Mouse (Mus musculus) heart, postnatal 14 days (tissue): ENCODE measurements around the gene Gimap7. TPM values are rescaled to one million over a fixed set of nuclear protein-coding genes. Genes with fewer than 3 reads are reported as not detected.
A peak's percentile ranks its signal among the peaks of the same experiment; 100 is the strongest.

Experiments
- DNase-seq, 2 experiments: peaks; one replicate each; pipeline ENCODE4 v3.0.0; 2021 to 2022
- intact Hi-C: fragments of 180-260 bp; cut with DNase I; formaldehyde crosslinking; loops from one replicate; pipeline ENCODE4 v1.15.1; 2025
- total RNA-seq, 2 experiments: library from RNA; stranded (reverse); gene quantifications; 2 replicates each; pipeline ENCODE4 v1.2.3; 2021

Gimap7 gene
- total RNA-seq, 2 experiments from 2014 or later: 0.22 to 0.24 TPM

DNA sequence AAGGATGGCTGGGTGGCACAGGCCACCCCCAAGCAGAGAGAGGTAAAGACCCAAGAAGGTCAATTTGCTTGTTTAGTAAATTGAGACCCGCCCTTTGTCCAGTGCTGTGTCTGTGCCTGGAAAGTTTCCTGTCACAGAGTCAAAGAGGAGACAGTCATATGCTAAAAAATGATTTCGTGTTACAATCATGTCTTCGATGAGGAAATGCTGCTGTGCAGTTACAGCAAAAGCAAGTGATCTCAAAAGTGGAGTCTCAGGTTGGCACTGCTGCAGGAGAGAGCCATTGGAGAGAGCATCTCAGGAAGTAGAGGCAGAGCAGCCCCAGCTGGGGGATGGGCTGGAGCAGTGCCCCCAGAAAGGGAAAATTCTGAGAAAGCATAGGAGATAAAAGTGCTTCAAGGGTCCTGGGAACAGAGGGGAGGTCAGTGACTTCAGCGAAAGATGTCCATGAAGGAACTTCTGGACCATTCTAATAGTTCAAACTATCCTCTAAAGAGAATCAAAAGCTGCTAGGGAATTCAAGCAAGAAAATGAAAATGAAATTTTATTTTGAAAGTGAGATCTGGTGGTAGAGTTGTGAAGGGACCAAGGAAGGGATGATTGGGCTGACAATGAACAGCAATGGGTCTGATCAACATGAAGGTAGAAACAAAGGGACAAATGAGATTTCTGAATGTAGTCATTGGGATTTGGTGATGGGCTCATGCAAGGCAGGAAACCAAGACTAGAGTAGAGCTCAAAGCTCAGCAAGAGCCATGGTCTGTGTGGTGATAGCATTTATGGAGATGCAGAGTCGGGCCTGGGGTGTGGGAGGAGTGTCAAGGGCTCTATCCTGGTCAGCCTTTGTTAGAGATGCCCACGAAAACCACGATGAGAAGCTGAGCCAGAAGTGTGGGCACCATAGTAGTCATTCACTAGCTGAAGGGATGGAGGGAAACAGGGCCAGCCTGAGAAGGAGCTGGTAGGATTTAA lies 32.4 kb upstream of the Gimap7 start:
- intact Hi-C loops: loop anchor here (2.0 kb wide), 2 partner anchors 15 to 39 kb away; partner anchors contain the start of gene Gimap8
- no peak for DNase-seq

DNA sequence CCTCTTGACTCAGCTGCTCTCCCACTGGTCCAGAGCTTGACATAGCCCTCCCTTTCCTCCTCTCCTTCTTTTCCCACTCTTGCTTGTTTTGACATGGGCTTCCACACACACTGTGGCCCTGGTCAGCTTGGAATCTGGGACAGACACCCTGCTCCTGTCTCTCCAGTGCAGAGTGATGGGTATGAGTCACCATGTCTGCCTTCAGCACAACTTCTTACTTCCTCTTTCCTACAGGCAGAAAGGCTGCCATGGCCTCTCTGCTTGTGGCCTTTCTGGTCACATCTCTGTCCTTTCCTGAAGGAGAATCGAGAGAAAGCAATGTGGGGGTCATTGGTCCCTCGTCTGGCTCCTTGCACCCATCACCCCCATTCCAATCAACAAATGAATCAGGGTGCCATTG lies 31.3 kb upstream of the Gimap7 start:
- intact Hi-C loops: loop anchor here (2.0 kb wide), 1 partner anchor 14 kb away; no protein-coding TSS in a partner anchor
- DNase-seq: no peak

DNA sequence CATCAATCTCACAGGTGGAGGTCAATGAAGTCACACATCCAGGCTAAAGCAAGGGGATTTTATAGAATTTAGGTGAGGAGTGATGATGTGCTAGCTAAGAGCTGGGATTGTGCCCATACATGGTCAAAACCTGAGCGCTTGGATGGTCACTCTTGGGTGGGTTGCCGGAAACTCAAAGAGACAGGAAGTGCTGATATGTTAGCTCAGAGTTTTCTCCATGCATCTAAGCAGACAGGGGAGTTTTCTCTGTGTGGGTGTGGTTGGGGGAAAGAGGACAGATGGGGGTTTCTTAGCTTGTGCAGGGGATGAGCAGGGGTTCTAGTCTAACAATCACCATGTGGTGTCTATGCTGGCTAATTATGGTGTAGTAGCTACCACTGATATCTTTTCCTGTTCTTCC lies 29.1 kb upstream of the Gimap7 start:
- DNase-seq: no peak
- intact Hi-C loops: no loop called here

DNA sequence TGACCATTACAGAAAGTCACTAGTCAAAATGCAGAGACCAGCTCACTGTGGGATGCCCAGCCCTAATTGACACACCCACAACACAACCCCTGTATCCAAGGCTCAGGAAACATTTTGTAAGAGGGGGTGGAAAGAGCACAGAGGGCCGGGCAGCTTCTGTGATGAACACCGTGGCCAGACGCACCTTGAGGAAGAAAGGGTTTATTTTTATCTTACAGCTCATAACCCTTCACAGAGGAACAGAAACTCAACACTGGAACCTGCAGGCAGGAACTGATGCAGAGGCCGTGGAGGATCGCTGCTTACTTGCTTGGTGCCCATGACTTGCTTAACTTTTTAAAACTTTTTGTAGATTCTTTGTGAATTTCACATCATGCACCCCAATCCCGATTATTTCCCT lies 25.5 kb upstream of the Gimap7 start:
- no peak for DNase-seq
- intact Hi-C loops: no loop called here

DNA sequence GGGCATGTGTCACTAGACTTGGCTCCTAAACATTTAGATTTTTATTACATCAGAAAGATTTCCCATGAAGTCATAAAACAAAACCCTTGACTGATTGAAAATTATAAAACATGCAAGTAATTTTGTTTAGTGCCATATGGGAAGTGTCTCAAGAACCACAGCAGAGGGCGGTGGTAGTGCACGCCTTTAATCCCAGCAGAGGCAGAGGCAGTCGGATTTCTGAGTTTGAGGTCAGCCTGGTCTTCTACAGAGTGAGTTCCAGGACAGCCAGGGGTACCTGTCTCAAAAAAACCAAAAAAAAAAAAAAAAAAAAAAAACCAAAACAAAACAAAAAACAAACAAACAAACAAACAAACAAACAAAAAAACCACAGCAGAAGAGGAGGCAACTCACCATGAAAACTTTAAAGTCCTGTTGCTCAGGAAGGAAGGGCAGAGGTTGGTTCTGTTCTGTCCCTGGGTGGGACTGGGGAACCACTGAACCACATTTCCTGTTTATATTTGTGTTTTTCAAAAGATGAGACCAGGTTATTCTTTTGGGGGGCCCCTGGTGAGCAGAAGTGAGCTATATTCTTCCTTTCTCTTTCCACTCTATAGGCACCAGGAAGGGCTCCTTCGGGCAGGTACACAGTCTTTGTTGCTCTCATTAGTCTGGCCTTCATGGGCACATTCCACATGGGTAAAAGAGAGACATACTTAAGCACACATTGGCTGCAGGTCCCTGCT lies 21.4 kb upstream of the Gimap7 start:
- intact Hi-C loops: no loop called here
- DNase-seq: no peak

DNA sequence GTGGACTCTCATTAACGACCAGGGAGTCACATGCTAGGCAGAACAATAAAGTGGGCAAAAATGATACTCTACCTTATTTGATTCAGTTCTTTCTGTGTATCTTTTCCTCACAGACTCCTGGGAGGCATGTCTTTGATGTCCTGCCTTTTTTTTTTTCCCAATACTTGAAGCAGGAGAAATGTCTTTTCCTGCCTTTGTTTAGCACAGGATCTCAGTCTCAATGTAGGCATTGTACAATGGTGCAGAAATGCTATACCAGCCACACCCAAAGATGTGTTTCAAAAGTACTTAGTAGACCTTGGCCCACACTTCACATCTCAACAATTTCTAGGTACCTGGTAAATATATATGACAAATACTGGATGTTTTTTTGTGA lies 20.9 kb upstream of the Gimap7 start:
- intact Hi-C loops: no loop called here
- DNase-seq: no peak

DNA sequence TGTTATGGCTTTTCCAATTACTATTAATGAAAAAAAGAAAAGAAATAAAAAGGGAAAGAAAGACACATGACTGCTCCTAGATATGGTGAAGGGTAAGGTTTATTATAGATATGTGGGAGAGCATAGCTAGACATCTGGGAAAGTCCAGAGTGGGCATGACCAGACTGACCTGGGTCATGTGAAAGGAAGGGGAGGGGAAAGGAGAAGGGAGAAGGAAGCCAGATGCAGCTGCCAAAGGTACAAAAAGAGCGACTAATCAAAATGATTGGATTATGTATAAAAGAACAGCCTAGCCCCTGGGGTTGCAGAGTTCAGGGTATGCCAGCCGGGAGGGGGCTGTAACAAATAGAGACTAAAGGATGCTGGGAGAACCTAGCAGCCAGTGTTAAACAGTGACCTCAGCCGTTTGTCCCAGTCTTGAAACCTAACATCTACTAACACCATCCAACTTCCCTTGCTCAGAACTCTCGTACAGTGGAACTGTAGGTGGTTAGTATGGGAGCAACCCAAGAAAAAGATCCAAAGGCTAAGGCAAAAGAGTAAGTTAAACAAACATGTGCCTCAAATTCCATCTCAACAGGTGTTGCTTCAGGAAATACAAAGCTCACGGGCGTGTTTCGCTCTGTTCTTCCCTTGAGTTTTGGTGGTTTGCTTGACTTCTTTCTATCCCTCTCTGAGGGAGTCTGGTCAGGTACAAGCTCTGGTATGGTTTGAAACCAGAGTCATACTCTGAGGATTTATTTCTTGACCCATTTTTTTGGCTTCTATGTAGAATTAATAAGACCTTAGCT lies 20.2 kb upstream of the Gimap7 start:
- intact Hi-C loops: no loop called here
- DNase-seq: no peak

DNA sequence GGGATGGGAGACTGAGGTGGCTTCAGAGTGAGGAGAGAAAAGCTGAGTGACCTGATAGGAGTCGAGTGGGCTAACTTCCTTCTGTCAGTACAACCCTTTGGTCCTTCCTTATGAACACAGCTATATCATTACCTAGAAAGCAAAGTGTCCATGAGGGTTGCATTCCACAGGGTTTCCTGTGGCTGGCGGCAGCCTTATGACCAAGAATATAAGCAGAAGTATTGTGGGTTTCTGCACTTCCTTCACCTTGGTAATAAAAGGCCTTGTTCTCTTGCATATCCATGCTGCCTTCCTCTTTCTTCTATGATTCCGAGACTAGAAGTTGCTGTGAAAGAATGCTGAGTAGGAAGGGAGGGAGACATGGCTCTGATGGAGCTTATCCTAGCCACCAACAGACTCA lies 19.5 kb upstream of the Gimap7 start:
- DNase-seq: no peak
- intact Hi-C loops: no loop called here

DNA sequence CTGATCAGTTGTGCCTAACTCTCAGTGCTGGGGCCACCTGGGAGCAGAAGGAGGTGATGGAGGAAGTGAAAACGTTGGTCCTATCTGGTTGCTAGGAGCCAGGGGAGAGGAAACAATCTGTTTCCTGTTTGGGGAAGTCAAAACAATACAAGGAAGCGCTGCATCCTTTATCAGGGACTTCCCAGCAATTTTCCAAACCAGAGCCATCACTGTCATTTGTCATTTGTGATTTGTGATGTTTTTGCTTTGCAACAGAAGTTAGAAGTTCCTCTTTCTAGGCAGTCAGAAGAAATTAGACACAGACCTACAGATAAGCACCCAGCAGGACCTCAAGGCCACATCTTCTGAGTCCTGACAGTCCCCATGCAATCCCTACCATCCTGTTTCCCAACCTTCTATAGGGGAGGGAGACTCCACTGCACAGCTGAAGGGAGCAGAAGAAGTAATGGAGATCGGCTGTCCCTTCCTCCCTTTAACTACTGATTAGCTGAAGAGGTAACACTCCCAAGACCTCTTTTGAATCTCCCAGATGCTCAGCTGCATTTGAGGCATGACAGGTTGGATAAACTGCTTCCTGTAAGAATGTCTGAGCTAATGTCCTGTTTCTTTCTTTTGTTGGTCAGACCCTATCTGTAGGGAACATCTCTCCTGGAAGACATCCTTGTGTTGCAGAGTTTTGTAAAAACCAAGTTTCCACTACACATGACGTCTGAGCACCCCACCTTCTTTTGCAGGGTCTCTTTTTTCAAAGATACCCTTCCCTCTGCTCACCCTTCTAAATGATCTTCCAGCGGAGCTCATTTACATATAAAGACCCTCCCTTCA lies 18.0 kb upstream of the Gimap7 start:
- DNase-seq: no peak
- intact Hi-C loops: loop anchor here (2.0 kb wide), 1 partner anchor 14 kb away; no protein-coding TSS in a partner anchor

DNA sequence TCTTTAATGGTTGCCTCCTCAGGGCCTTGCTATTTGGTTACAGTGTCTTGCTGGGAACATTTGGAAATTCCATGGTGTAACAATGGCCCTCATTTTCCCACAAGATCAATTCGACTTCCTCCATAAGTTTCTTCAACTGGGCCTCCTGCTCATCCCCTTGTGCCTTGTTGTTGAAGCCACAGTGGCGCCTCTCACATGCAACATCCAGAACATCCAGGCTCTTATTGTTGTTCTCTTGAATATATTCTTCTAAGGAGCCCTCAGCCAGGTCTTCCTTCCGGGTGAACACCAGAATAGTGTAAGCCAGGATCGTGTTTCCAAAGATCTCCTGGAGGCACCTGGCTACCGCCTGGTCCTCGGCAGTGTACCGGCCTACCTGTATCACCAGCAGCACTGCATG lies 16.3 kb upstream of the Gimap7 start:
- no peak for DNase-seq
- intact Hi-C loops: no loop called here

DNA sequence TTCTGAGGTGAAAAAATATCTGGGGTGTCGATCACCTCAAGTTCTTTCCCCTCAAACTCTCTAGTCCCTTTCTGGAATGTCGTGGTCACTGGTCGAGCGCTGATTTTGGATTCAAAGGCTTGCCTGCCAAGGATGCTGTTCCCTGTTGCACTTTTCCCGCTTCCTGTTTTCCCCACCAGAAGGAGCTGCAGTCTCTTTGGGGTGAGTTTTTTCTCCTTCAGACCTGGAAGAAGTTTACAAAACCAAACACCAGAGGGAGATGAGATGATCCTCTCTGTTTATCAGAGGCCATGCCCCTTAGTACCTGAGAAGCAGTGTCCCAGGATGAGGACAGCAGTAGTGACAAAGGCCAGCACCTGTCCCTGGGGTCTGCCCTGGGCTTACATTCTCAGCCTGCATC lies 15.8 kb upstream of the Gimap7 start:
- DNase-seq: no peak
- intact Hi-C loops: no loop called here

DNA sequence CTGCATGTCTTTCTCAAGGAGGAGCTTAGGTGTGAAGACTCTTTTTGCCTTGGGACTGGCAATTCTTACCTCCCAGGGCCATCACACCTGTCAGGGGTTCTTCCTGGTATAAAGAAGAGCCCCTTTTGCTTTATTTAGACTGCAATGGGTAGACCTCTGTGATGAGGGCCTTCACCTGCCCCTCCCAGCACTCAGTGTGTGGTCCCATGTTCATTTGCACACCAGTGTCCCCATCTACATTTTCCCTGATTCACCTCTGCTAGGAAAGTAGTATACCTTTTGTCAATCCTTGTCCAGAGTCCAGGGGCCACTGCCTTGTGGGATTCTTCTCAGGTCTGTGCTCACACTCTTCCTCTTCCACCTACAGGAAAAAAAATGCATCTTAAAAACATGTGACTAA lies 14.3 kb upstream of the Gimap7 start:
- intact Hi-C loops: loop anchor here (2.0 kb wide), 1 partner anchor 37 kb away; no protein-coding TSS in a partner anchor
- DNase-seq: no peak

DNA sequence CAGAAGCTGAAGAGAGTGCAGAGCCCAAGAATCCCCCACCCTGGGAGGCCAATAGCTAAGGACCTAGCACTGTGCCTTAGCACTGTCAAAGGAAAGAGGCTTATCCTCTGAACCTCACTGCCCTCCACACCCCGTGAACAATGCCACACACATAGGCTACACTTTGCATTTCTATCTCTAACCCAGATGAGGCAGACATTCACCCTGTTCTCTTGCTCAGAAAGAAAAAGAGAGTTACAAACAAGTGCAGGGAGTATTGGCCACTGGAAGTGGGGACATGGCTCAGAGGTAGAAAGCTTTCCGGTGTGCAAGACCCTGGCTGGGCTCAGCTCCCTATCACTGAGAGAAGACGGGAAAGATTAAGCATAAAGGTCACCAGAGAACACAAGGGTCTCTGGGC lies 12.3 kb upstream of the Gimap7 start:
- intact Hi-C loops: no loop called here
- no peak for DNase-seq

DNA sequence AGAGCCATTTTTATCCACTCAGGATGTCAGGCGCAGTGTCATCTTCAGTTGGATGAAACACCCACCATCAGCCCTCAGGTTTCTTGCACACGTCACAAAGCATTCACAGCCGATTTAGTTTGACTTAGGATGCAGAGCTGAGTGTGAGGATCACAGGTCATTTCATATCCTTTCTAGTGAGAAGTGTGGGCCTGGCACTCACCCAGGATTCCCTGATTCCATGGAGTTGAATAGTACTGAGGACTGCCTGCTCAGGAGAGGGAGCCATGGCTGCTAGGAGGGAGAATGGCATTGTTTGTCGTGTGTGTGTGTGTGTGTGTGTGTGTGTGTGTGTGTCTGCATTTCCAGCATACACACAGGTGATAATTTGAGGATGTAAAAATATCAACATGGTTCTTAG lies 1.9 kb downstream of the Gimap7 start:
- no peak for DNase-seq
- intact Hi-C loops: no loop called here

DNA sequence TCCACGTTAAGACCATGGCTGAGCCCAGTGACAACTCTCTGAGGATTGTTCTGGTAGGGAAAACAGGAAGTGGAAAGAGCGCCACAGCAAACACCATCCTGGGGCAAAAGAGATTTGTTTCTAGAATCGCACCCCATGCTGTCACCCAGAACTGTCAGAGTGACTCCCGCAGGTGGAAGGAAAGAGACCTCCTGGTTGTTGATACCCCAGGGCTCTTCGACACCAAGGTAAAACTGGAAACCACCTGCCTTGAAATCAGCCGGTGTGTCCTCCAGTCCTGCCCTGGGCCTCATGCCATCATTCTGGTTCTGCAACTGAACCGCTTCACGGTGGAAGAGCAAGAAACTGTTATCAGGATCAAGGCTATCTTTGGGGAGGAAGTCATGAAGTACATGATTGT lies 5.0 kb downstream of the Gimap7 start:
- DNase-seq: no peak
- intact Hi-C loops: no loop called here

DNA sequence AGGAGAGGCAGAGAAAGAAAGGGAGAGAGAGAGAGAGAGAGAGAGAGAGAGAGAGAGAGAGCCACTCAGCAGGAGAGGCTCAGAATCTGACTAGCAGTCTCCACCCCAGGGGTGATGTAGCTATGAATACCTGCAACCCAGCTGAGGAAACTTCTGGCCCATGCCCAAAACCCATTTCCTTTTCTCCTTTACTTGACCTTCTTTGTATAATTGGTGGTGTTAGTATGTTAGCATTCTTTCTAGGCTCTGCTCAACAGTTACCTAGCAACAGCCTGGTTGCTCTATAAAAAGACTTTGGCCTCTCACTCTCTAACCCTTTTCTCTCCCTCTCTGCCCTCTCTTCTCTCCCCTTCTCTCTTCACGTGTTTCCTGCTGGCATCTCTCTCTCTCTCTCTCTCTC lies 7.1 kb downstream of the Gimap7 start:
- intact Hi-C loops: no loop called here
- DNase-seq: peak; percentile 63 to 75

DNA sequence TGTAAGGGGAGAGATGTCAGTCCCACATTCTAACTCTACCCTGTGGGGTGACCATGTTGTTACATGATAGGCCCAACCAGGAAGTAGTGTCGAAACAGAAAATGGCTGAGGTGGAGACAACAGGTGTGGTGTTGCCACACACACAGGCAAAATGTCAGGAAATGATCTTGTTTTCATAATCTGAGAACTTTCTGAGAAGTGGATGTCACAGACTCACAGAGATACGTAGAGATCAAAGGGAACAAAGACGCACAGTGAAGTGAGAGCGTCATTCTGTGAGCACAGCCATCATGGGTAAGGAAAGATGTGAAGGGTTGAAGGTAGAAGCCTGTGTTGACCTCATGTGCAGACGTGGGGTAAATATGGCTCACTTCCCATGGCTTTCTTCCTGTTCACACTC lies 9.3 kb downstream of the Gimap7 start:
- intact Hi-C loops: no loop called here
- no peak for DNase-seq

DNA sequence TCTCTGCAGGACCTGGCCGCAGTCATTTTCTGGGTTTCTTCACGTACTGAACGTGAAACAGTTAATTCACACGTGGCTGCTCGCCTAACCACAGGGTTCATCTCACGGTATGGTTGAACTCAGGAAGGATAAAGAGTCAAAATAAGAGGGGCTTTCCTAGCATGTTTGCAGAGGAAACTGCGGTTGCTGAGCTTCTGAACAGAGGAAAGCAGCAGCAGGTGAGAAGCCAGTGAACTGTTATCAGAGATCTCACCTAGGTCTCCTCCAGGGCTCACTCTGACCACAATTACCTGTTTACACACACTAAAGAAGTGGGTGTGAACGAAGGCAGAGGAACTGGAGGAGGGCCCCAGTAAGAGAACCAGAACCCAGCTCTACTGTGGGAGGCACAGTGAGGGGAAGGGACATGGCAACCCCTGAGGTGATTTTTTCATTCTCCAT lies 14.5 kb downstream of the Gimap7 start:
- DNase-seq: no peak
- intact Hi-C loops: no loop called here

DNA sequence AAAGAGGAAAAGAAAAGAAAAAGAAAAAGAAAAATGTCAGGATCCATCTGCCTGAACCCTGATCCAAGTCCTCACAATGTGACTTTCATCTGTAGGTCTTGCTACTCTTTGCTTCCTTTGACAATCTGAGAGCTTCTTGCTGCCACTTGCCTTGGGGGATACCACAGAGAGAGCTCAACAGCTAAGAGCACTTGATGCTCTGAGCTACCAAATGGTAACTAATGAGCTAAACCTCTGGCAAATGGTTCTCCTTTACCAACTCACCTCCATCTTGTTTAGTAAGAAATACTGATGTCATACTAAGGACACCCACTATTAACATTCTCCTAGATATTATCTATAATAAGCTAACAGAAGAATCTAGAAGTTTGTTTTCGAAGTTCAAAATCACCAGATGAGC lies 15.2 kb downstream of the Gimap7 start:
- no peak for DNase-seq
- intact Hi-C loops: no loop called here

DNA sequence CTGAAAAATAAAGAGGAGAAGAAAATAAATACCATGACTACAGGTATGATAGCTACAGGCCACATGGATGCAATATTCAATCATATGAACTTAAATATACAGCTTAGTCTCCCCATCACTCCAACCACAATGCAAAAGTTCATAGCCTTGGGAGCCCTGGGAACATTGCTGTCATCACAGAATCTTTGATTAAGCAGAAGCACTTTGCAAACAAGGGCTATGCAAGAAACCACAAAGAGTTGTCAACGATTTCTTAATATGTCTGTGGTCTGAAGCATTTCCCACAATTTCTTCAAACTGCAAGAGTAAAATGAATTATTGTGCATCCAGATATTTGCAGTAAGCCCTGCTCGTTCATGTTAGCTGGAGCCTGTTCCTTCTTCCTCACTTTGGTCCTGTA lies 18.6 kb downstream of the Gimap7 start:
- intact Hi-C loops: no loop called here

More for the DNA sequence above, 18.6 kb downstream of the Gimap7 start:
- no peak for DNase-seq
